Mouse (Mus musculus) MEL (cell line): ENCODE measurements around the gene Olfr54. TPM values are rescaled to one million over a fixed set of nuclear protein-coding genes. Genes with fewer than 3 reads are reported as not detected.

ENCODE experiments used
- DNase-seq: peaks from one replicate; pipeline ENCODE4 v3.0.0; 2011; ENCODE audit warnings: low read depth, low spot score
- H3K27ac ChIP-seq: 2 replicates; pipeline ENCODE4 v1.5.1; 2012; ENCODE audit warnings: low read depth, mild to moderate bottlenecking, control low read depth, low read length, moderate library complexity; ENCODE audit not compliant: control insufficient read depth
- H3K27me3 ChIP-seq, 2 experiments: fragments of 150-350 bp in 1 of 2; sonication (generic) in 1 of 2; 2 replicates each; pipeline ENCODE4 v1.6.1; 2012; ENCODE audit warnings: low read length in 2 of 2, mild to moderate bottlenecking in 2 of 2, improper control_type of control experiment in 1 of 2, moderate library complexity in 1 of 2; ENCODE audit not compliant: insufficient read depth in 2 of 2, control insufficient read depth in 1 of 2
- H3K36me3 ChIP-seq, 2 experiments: 2 replicates each; pipeline ENCODE4 v1.6.1; 2012 to 2014; ENCODE audit warnings: low read length in 2 of 2, improper control_type of control experiment in 1 of 2, inconsistent platforms in 1 of 2, mild to moderate bottlenecking in 1 of 2; ENCODE audit not compliant: insufficient read depth in 2 of 2, control insufficient read depth in 1 of 2
- H3K4me1 ChIP-seq, 2 experiments: fragments of 150-350 bp in 1 of 2; sonication (generic) in 1 of 2; 2 replicates each; pipeline ENCODE4 v1.6.1; 2012; ENCODE audit warnings: low read length in 2 of 2, improper control_type of control experiment in 1 of 2, mild to moderate bottlenecking in 1 of 2; ENCODE audit not compliant: insufficient read depth in 2 of 2, control insufficient read depth in 1 of 2
- H3K4me3 ChIP-seq, 2 experiments: fragments of 150-350 bp in 1 of 2; sonication (generic) in 1 of 2; 2 replicates each; pipeline ENCODE4 v1.5.1; 2012; ENCODE audit warnings: low read depth in 2 of 2, low read length in 2 of 2, mild to moderate bottlenecking in 2 of 2, moderate library complexity in 2 of 2, control low read depth in 1 of 2, improper control_type of control experiment in 1 of 2; ENCODE audit not compliant: control insufficient read depth in 1 of 2, insufficient read depth in 1 of 2
- H3K79me2 ChIP-seq: 2 replicates; pipeline ENCODE4 v1.6.1; 2012; ENCODE audit warnings: mild to moderate bottlenecking, low read length, moderate library complexity; ENCODE audit not compliant: control insufficient read depth, poor library complexity, insufficient read depth
- H3K9ac ChIP-seq: 2 replicates; pipeline ENCODE4 v1.6.1; 2012; ENCODE audit warnings: low read depth, mild to moderate bottlenecking, control low read depth, low read length, moderate library complexity; ENCODE audit not compliant: control insufficient read depth, poor library complexity, severe bottlenecking
- H3K9me3 ChIP-seq: fragments of 150-350 bp; sonication (generic); replicated peaks from 2 replicates; pipeline ENCODE4 v1.6.1; 2012; ENCODE audit warnings: mild to moderate bottlenecking, low read length, improper control_type of control experiment, moderate library complexity; ENCODE audit not compliant: insufficient read depth
- BHLHE40 ChIP-seq: IDR thresholded peaks from 2 replicates; pipeline ENCODE4 v1.6.1; 2012; ENCODE audit warnings: low read depth, mild to moderate bottlenecking, inconsistent platforms, low read length, improper control_type of control experiment, borderline replicate concordance
- CHD1 ChIP-seq: IDR thresholded peaks from 2 replicates; pipeline ENCODE4 v1.6.1; 2012; ENCODE audit warnings: low read depth, mild to moderate bottlenecking, inconsistent platforms, low read length, improper control_type of control experiment
- CHD2 ChIP-seq: IDR thresholded peaks from 2 replicates; pipeline ENCODE4 v1.6.1; 2011; ENCODE audit warnings: low read length, improper control_type of control experiment
- E2F4 ChIP-seq: IDR thresholded peaks from 2 replicates; pipeline ENCODE4 v1.6.1; 2011; ENCODE audit warnings: low read depth, low read length, improper control_type of control experiment, borderline replicate concordance
- GATA1 ChIP-seq: IDR thresholded peaks from 2 replicates; pipeline ENCODE4 v1.6.1; 2011; ENCODE audit warnings: low read depth, low read length, improper control_type of control experiment
- JUND ChIP-seq: IDR thresholded peaks from 2 replicates; pipeline ENCODE4 v1.6.1; 2011; ENCODE audit warnings: low read depth, mild to moderate bottlenecking, improper control_type of control experiment, low read length
- KAT2A ChIP-seq: conservative IDR thresholded peaks from 2 replicates; pipeline ENCODE4 v1.6.1; 2012; ENCODE audit warnings: low read depth, low read length, improper control_type of control experiment, inconsistent platforms
- MAX ChIP-seq: IDR thresholded peaks from 2 replicates; pipeline ENCODE4 v1.6.1; 2011; ENCODE audit warnings: low read length, improper control_type of control experiment
- MAZ ChIP-seq: IDR thresholded peaks from 2 replicates; pipeline ENCODE4 v1.6.1; 2012; ENCODE audit warnings: low read depth, mild to moderate bottlenecking, inconsistent platforms, low read length, improper control_type of control experiment
- MXI1 ChIP-seq: IDR thresholded peaks from 2 replicates; pipeline ENCODE4 v1.6.1; 2011; ENCODE audit warnings: mild to moderate bottlenecking, low read depth, low read length, improper control_type of control experiment
- MYB ChIP-seq: IDR thresholded peaks from 2 replicates; pipeline ENCODE4 v1.6.1; 2011; ENCODE audit warnings: mild to moderate bottlenecking, low read depth, low read length, improper control_type of control experiment
- NELFE ChIP-seq: IDR thresholded peaks from 2 replicates; pipeline ENCODE4 v1.6.1; 2011; ENCODE audit warnings: low read depth, low read length, improper control_type of control experiment
- NRF1 ChIP-seq: IDR thresholded peaks from 2 replicates; pipeline ENCODE4 v1.6.1; 2014; ENCODE audit warnings: low read depth, mild to moderate bottlenecking, inconsistent platforms, low read length, improper control_type of control experiment, moderate library complexity; ENCODE audit not compliant: poor library complexity, insufficient read depth, severe bottlenecking
- POLR2A ChIP-seq, 2 experiments: IDR thresholded peaks; 2 replicates each; pipeline ENCODE4 v1.6.1; 2011 to 2012; ENCODE audit warnings: low read length in 2 of 2, mild to moderate bottlenecking in 2 of 2, control low read depth in 1 of 2, improper control_type of control experiment in 1 of 2, low read depth in 1 of 2, moderate library complexity in 1 of 2; ENCODE audit not compliant: control insufficient read depth in 1 of 2, insufficient read depth in 1 of 2, poor library complexity in 1 of 2
- POLR2AphosphoS2 ChIP-seq: IDR thresholded peaks from 2 replicates; pipeline ENCODE4 v1.6.1; 2011; ENCODE audit warnings: low read length, improper control_type of control experiment
- RAD21 ChIP-seq: IDR thresholded peaks from 2 replicates; pipeline ENCODE4 v1.6.1; 2011; ENCODE audit warnings: mild to moderate bottlenecking, low read depth, low read length, improper control_type of control experiment
- RCOR1 ChIP-seq: IDR thresholded peaks from 2 replicates; pipeline ENCODE4 v1.6.1; 2012; ENCODE audit warnings: low read depth, mild to moderate bottlenecking, inconsistent platforms, low read length, improper control_type of control experiment
- TAL1 ChIP-seq: IDR thresholded peaks from 2 replicates; pipeline ENCODE4 v1.6.1; 2012; ENCODE audit warnings: mild to moderate bottlenecking, inconsistent platforms, low read length, moderate library complexity, mixed read lengths
- TBP ChIP-seq: IDR thresholded peaks from 2 replicates; pipeline ENCODE4 v1.8.0; 2011; ENCODE audit warnings: low read depth, low read length, improper control_type of control experiment
- UBTF ChIP-seq: IDR thresholded peaks from 2 replicates; pipeline ENCODE4 v1.6.1; 2012; ENCODE audit warnings: low read depth, mild to moderate bottlenecking, inconsistent platforms, low read length, improper control_type of control experiment, moderate library complexity, borderline replicate concordance; ENCODE audit not compliant: insufficient read depth
- USF1 ChIP-seq: IDR thresholded peaks from 2 replicates; pipeline ENCODE4 v1.6.1; 2014; ENCODE audit warnings: low read depth, mild to moderate bottlenecking, inconsistent platforms, low read length, improper control_type of control experiment, moderate library complexity
- USF2 ChIP-seq, 2 experiments: IDR thresholded peaks; 2 replicates each; pipeline ENCODE4 v1.6.1; 2011 to 2012; ENCODE audit warnings: improper control_type of control experiment in 2 of 2, low read length in 2 of 2, borderline replicate concordance in 1 of 2, inconsistent platforms in 1 of 2, low read depth in 1 of 2, mild to moderate bottlenecking in 1 of 2; ENCODE audit not compliant: insufficient read depth in 1 of 2
- ZKSCAN1 ChIP-seq: IDR thresholded peaks from 2 replicates; pipeline ENCODE4 v1.6.1; 2012; ENCODE audit warnings: low read depth, mild to moderate bottlenecking, inconsistent platforms, low read length, improper control_type of control experiment, moderate library complexity
- ZNF384 ChIP-seq: IDR thresholded peaks from 2 replicates; pipeline ENCODE4 v1.6.1; 2012; ENCODE audit warnings: low read depth, mild to moderate bottlenecking, inconsistent platforms, low read length, improper control_type of control experiment
- polyA plus RNA-seq, 2 experiments: library from polyadenylated mRNA; stranded (reverse) in 1 of 2; unstranded in 1 of 2; fragments of >175 nt in 1 of 2; fragments of >200 nt in 1 of 2; gene quantifications; 2 replicates each; pipeline versions ENCODE4 v1.2.1 to v1.2.4; 2012; ENCODE audit warnings: low replicate concordance in 2 of 2, low read depth in 1 of 2; ENCODE audit not compliant: insufficient read length in 2 of 2, insufficient read depth in 1 of 2, missing spikeins in 1 of 2
- total RNA-seq: library from RNA; depleted of rRNA; stranded (reverse); fragments of 300-350 nt; gene quantifications from 2 replicates; pipeline ENCODE4 v1.2.3, GENCODE M21; 2012

The Olfr54 gene
- total and polyA plus RNA-seq, 3 experiments: not detected

GRCm38 (mm10) chr11:51059640-51060039 lies 45.6 kb downstream of the Olfr54 start:
- Histone ChIP-seq H3K27me3 (no peaks in the 10 kb centered on the region), H3K4me3 (no peak overlapping the region), H3K4me1 (no peaks in the 10 kb centered on the region), H3K9ac (no peak overlapping the region), H3K27ac (no peak overlapping the region), H3K79me2 (no peaks in the 10 kb centered on the region), H3K9me3 (no peaks in the 10 kb centered on the region), H3K36me3 (no peaks in the 10 kb centered on the region)
- DNase-seq: peak; percentile 1
- TF ChIP-seq CHD2 (no peak), TBP (no peak), USF2 (IDR thresholded peaks at IDR 0.05; ENCODE audit: borderline replicate concordance in 1 of 2, insufficient read depth in 1 of 2, low read depth in 1 of 2, low read length in 2 of 2) (no peak), MYB (no peak), MAX (no peak), NRF1 (no peak), ZKSCAN1 (no peak), USF1 (no peak), E2F4 (no peak), RCOR1 (no peak), ZNF384 (no peak), JUND (no peak), BHLHE40 (no peak), KAT2A (no peak)

DNA sequence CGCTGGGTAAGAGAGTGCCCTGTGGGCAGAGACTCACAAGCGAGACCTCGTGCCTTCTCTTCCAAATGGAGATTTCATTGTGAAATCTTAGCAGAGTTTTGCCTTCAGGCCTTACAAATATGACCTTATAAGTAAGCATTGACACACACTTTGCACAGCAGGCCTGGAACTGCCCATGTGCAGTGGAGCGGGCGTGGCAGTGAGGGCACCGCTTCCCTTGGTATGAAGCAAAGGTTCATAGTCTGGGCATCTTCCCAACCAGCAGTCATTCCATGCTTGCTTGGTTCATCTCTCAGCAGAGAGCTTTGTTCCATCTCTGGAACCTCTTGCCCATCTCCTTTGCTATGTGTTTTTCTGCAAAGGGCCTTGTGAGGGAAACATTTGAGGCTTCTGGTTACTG lies 46.9 kb downstream of the Olfr54 start:
- no peaks in the 10 kb centered on the region for H3K79me2 ChIP-seq
- no peaks in the 10 kb centered on the region for H3K4me1 ChIP-seq
- TF ChIP-seq ZKSCAN1 (no peak), NELFE (no peak), USF2 (IDR thresholded peaks at IDR 0.05; ENCODE audit: borderline replicate concordance in 1 of 2, insufficient read depth in 1 of 2, low read depth in 1 of 2, low read length in 2 of 2) (no peak), TAL1 (no peak), KAT2A (no peak), ZNF384 (no peak), POLR2A (IDR thresholded peaks at IDR 0.05; ENCODE audit: control insufficient read depth in 1 of 2, insufficient read depth in 1 of 2, low read depth in 1 of 2, low read length in 2 of 2, poor library complexity in 1 of 2) (no peak), POLR2AphosphoS2 (no peak), MAX (no peak), CHD2 (no peak), GATA1 (no peak), NRF1 (no peak), JUND (no peak), MAZ (no peak), RAD21 (no peak), UBTF (no peak), MXI1 (no peak), RCOR1 (no peak), CHD1 (no peak)
- H3K9me3 ChIP-seq: no peaks in the 10 kb centered on the region
- H3K27me3 ChIP-seq: no peaks in the 10 kb centered on the region
- H3K27ac ChIP-seq: no peak overlapping the region
- no peak for DNase-seq
- no peak overlapping the region for H3K9ac ChIP-seq
- H3K4me3 ChIP-seq: no peak overlapping the region
- H3K36me3 ChIP-seq: no peaks in the 10 kb centered on the region
